Mouse (Mus musculus): ENCODE results near the gene Cuzd1. TPM values are rescaled to one million over a fixed set of nuclear protein-coding genes. Genes with fewer than 3 reads are reported as not detected.

The Cuzd1 gene
- 1.4 TPM in 2 replicates for polyA plus RNA-seq (2012; rRNA removed)

GRCm38 (mm10) chr7:131322192-131322591 is at the start of gene Cuzd1:
TSS of gene Cuzd1 (minus strand) at chr7:131322292.

GRCm38 (mm10) chr7:131370648-131371469 is 48.8 kb upstream of the Cuzd1 start, which contains the start of gene Pstk:
TSS of gene Pstk (plus strand) at chr7:131371141.

GRCm38 (mm10) chr7:131362615-131363300 is 40.7 kb upstream of the Cuzd1 start, which contains the start of gene 2310057M21Rik:
TSS of gene 2310057M21Rik (minus strand) at chr7:131362759.

GRCm38 (mm10) chr7:131333564-131333963 is 11.5 kb upstream of the Cuzd1 start, which contains the start of gene Fam24a:
TSS of gene Fam24a (plus strand) at chr7:131333864.

GRCm38 (mm10) chr7:131329416-131329815 is 7.3 kb upstream of the Cuzd1 start, which contains the start of gene Fam24b:
TSS of gene Fam24b (minus strand) at chr7:131329516.

Other genes starting within 250 kb of the Cuzd1 start
- not detected in 2 replicates for gene 4933402N03Rik, start 176.0 kb downstream of the Cuzd1 start, polyA plus RNA-seq (2012; rRNA removed)
- gene 5430419D17Rik, start 147.9 kb downstream of the Cuzd1 start, polyA plus RNA-seq (2012; rRNA removed), result 1.8 and 2.8 TPM in 2 replicates
- gene Fam24b, start 7.2 kb upstream of the Cuzd1 start, polyA plus RNA-seq (2012; rRNA removed), result not detected in 2 replicates
- not detected in 2 replicates for gene Fam24a, start 11.6 kb upstream of the Cuzd1 start, polyA plus RNA-seq (2012; rRNA removed)
- 6.0 and 6.9 TPM in 2 replicates for gene 2310057M21Rik, start 40.5 kb upstream of the Cuzd1 start, polyA plus RNA-seq (2012; rRNA removed)
- gene Pstk, start 48.8 kb upstream of the Cuzd1 start, polyA plus RNA-seq (2012; rRNA removed), result 87.9 and 126 TPM in 2 replicates
- 9.1 and 14.0 TPM in 2 replicates for gene Ikzf5, start 88.2 kb upstream of the Cuzd1 start, polyA plus RNA-seq (2012; rRNA removed)
- gene Acadsb, start 88.3 kb upstream of the Cuzd1 start, polyA plus RNA-seq (2012; rRNA removed), result 8.6 and 9.4 TPM in 2 replicates
- not detected in 2 replicates for gene Hmx3, start 220.6 kb upstream of the Cuzd1 start, polyA plus RNA-seq (2012; rRNA removed)
- not detected in 2 replicates for gene Hmx2, start 226.5 kb upstream of the Cuzd1 start, polyA plus RNA-seq (2012; rRNA removed)
- gene Bub3, start 237.9 kb upstream of the Cuzd1 start, polyA plus RNA-seq (2012; rRNA removed), result 59.4 and 83.5 TPM in 2 replicates

Data from ovary, adult 2 months (tissue).